Mouse (Mus musculus): ENCODE measurements at regions not wholly inside any gene's neighbourhood (a gene's known extent, or its start where the extent isn't known, plus 50 kb on each side); places are given as distances from the start of the nearest gene placed in this dataset.
A peak's percentile ranks its signal among the peaks of the same experiment; 100 is the strongest.

DNA sequence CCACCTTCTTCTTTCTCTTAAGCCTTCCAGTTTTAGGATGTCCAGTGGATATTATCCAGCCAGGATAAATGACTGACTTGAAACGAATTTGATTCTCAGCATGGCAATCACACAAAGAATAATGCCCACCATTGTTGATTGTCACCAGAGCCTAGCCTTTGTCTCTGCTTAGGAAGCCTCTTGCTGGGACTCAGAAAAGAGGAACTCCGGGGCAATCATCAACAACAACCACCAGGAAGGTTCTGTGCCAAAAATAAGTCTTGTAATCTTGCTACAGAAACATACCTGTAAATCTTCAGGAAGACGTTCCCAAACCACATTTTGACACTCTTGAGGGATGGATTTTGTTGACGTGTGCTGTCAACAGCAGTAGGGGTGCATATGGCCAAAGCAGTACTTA, 268.2 kb upstream of the Acvr2a start:
- DNase-seq = no peak

DNA sequence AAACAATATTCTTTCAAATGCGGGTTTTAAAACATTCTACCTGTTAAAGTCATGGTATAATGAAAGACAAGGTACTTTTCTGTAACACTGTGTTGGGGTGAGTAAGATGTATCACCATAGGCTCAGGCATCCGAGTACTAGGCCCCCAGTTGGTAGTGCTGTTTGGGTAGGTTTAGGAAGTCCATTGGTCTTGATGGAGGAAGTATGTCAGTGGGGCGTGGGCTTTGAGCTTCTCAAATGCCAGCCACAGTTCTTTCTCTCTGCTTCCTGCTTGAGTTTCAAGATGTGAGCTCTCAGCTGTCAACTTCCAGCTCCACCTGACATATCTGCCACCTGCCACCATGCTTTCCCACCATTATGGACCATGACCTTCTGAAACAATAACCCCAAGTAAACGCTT, 267.7 kb upstream of the Acvr2a start:
- DNase-seq = no peak

DNA sequence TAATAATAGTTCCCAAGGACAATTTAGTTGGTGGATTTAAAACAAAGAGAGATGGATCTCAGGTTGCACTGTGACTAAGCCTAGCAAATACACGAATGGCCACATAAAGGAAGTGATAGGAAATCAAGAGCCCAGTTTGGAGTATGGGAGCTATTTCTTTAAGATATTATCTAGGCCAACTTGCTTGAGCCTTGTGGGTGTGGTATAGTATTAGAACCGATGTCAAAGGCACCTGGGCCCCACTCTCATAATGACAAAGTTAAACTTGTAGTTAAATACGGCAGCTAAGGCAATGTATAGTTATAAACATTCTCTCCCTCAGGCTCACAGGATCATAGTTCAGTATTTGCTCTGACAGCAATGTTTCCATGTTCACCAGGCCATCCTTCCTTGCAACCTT, 257.3 kb upstream of the Acvr2a start:
- no peak for DNase-seq

- peak; percentile 39 for DNase-seq
Observed at GRCm38 (mm10) chr2:48557123-48557522, 256.8 kb upstream of the Acvr2a start.

DNA sequence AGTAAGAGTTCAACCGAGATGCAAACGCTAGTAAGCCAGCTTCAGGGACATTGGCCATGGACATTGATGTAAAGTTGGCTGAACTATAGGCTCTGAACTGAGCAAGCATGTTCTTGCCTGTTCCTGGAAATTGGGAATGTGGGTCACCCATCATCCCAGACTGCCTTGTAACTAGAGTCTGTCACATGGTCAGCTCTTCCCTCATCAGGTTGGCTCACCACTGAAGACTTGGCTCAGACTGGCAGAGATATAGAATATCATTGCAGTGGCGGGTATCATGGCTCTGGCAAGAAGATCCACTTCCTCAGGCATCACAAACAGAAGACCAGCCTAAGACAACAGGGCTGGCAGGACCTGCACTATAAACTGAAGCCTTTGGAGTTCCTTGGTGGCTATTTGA, 255.3 kb upstream of the Acvr2a start:
- DNase-seq = no peak

DNA sequence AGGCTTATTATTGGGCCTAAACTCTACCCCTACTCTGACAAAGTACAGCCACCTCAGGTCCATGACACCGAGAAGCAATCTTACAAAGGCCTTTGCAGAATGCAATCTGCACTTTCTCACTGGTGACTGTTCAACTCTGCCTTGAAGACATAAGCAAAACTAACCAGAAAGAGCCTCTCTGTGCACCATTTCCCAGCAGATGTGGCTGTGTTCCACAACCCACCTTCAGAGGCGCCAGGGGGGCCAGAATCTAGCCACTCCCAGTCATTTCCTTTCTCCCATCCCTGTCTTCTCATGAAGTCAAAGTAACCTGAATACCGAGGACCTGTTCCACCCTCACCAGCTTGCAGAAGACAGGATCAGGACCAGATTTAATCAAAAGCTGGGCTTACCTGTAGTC, 250.3 kb upstream of the Acvr2a start:
- no peak for DNase-seq

DNA sequence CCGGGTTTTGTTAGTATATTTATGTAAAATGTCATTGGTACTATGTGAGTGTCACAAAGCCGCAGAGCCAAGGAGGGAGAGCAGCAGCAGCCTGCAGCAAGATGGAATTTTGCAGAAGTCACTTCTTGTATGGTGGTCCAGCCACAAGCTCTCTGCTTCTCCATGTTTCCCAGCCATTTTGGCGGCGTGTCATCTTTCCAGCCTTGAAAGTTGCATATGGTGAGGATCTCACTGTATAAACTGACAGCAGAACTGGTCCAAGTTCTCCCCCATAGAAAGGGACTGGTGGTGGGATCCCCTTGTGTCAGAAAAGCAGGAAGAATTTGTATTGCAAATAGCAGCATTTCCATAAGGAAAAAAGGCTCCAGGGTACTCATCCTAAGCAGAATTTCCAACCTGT, 249.7 kb upstream of the Acvr2a start:
- no peak for DNase-seq

DNA sequence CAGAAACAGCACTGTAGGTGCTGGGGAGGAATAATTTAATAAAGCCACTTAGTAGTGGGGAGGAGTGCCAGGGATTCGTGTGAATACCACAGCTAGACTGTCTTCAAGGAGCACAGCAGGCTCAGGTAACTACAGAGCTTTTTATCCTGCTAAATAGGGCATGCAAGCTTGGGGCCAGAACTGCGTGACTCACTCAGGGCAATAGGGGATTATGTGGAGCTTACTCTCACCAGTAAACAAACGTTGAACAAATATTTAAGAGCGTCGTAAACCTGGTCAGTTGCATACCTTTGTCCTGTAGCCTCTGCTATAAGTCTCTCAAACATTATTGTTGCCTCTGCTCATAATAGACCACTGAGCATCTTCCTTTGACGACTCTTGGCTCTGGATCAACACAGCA, 246.0 kb upstream of the Acvr2a start:
- DNase-seq = no peak

DNA sequence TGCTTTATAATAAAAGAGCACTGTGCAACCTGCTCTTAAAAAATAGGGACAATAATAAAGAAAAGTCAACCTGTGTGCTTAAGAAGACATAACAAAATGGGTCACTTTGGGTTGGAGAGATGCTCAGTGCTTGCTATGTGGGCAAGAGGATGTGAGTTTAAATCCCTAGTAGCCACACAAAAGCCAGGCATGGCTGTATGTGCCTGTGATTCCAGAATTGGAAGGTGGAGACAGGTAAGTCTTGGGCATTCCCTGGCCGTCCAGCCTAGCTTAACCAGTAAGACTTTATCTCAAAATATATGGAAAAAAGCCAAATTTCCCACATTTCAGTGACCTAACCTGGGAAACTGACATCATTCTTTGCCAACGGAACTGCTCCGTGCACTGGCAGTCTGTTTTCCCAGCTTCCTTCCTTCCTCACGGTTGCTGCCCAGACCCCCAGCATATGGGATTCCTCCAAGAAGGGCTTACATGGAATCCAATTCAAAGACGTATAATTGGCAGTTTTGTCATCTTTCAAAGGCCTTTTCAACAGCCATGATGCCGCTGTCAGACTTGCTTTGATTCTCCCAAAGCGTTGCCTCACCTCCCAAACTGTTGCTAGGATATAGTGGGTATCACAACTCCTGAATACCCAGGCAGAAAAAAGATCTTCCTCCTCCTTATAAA, 227.6 kb upstream of the Acvr2a start:
- no peak for DNase-seq

DNA sequence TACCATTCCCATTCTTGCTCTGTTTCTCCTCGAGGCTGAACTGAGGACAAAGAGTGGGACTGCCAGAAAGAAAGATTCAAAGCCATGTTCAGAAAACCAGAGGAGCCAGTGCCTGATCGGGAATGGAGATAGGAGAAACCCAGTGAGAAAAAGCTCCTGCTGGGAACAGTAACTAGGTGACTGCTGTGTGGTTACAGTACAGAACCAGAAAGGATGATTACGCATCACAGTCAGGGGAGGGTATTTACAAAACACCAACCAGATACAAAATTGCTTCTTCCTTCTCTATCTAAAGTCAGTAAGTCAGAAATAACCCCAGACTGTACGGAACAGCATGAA, 227.1 kb upstream of the Acvr2a start:
- no peak for DNase-seq

- DNase-seq = no peak
Observed at GRCm38 (mm10) chr2:48589709-48590108, 224.2 kb upstream of the Acvr2a start.

- DNase-seq = no peak
Observed at GRCm38 (mm10) chr2:48597793-48598583, 215.9 kb upstream of the Acvr2a start.

- DNase-seq = no peak
Observed at GRCm38 (mm10) chr2:48599367-48599766, 214.5 kb upstream of the Acvr2a start.

DNA sequence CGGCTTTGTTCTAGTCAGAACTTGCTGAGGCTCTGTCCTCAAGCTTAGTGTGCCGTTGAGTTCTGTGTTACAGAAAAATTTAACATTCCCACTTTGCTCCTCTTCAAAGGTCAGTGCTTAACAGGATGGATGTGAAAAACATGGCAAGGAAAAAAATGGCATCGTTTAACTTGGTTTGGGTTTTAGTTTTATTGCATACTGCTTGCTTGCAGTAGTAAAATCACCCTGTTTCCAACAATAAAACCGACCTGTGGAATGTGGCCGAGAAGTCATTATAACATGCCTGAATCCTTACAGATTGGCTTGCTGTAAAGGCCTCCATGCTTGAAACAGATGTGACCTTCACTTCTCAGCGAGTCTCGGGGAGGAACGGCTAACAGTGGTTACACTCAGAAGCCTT, 212.1 kb upstream of the Acvr2a start:
- DNase-seq = no peak

DNA sequence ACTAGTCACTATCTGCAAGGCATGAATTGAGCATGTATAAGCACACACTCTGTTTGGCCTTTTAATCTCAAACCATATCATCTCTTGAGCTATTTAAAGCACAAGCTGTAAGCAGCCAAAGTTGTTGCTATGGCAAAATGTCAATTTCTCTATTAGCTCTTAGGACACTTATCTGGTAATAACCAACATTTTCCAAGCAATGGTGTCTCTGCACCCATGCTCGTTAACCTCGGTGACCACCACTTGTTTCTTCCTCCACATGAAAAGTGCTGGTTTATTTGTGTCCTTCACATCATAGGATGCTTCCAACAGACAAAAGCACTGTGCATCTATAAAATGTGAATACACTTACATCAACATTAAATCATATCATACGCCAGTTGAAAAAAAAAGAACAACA, 204.4 kb upstream of the Acvr2a start:
- no peak for DNase-seq

GRCm38 (mm10) chr2:48612251-48612650, 201.7 kb upstream of the Acvr2a start:
- DNase-seq = no peak

GRCm38 (mm10) chr2:48617141-48617699, 196.7 kb upstream of the Acvr2a start:
- DNase-seq = no peak

DNA sequence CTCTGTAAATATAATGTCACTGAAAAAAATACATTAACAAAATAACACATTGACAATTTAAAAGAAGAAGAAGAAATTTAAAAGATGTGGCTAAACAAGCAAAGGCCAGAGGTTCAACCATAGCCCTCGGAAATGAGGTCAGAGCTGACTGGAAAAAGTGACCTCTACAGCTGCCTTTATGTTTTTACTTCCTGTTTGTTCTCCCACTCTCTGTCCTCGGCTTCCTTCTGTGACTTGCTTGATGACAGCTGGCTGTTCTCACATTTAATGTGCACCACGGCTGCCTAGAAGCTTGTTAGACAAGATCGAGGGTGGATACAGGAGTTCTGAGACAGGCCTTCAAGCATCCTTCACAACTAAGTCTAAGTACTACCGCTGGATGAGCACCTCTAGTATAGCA, 194.9 kb upstream of the Acvr2a start:
- peak; percentile 17 for DNase-seq

- no peak for DNase-seq
Observed at GRCm38 (mm10) chr2:48620815-48621214, 193.1 kb upstream of the Acvr2a start.

DNA sequence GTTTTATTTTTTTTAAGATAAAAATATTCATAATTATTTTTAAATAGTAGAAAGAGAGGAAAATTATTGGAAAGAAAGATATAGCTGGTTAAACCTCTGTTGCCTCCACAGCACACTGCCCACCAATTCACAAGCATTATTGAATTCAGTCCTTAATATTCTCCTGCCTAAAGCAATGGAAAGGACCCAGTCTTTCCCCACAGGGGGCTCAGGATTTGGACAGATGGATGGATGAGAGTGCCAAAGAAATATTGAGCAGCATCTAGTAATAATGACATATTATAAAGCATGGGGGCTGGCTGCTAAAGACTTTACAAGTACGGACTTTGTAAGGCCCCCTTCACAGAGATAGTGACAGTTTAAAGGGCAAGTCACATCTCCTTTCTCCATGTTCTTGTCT, 191.6 kb upstream of the Acvr2a start:
- DNase-seq = no peak

DNA sequence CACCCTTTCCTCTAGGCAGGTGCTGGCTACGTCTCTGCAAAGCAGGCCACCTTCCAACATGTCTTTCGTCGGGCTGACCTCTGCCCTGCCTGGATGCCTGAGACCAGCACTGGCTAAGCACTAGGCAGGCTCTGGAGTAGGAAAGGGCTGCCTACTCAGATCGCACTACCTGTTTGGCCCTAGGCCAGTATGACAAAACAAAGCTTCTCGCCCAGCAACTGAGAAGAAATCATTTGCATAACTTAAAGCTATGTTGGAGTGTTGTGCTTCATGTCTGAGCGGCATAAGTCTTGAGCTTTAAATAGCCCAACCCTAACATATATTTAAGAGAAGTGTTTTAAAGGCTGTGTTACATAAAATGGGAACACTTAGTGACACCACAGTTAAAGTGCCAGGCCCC, 189.9 kb upstream of the Acvr2a start:
- DNase-seq = peak; percentile 47

GRCm38 (mm10) chr2:48624461-48624860, 189.4 kb upstream of the Acvr2a start:
- peak; percentile 3 for DNase-seq

DNA sequence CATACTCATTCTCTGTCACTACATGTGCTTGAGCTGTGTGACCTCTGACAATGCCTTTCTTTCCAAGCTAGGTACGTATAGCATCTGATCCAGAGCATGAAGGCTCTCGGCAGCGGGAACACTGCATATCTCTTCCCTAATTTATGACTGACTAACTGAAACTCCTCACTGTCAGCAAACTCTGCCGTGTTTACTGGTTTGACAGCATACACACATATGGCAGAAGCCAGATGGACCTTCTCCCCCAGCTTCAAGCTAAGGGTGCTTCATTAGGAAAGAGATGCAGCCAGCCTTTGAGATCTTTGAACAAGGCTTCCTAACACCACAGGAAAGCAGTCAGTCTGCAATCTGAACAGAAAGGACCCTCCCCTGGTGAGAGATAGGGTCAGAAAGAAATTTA, 186.9 kb upstream of the Acvr2a start:
- no peak for DNase-seq

All from lung, postnatal 10 days (tissue).